Mouse (Mus musculus): ENCODE data around the gene Ptrhd1.
"Not testable (repeated sequence)": the region's sequence is repeated elsewhere in the genome, so short reads cannot be mapped to it uniquely, and the experiment has no call there.

The Ptrhd1 gene

DNA sequence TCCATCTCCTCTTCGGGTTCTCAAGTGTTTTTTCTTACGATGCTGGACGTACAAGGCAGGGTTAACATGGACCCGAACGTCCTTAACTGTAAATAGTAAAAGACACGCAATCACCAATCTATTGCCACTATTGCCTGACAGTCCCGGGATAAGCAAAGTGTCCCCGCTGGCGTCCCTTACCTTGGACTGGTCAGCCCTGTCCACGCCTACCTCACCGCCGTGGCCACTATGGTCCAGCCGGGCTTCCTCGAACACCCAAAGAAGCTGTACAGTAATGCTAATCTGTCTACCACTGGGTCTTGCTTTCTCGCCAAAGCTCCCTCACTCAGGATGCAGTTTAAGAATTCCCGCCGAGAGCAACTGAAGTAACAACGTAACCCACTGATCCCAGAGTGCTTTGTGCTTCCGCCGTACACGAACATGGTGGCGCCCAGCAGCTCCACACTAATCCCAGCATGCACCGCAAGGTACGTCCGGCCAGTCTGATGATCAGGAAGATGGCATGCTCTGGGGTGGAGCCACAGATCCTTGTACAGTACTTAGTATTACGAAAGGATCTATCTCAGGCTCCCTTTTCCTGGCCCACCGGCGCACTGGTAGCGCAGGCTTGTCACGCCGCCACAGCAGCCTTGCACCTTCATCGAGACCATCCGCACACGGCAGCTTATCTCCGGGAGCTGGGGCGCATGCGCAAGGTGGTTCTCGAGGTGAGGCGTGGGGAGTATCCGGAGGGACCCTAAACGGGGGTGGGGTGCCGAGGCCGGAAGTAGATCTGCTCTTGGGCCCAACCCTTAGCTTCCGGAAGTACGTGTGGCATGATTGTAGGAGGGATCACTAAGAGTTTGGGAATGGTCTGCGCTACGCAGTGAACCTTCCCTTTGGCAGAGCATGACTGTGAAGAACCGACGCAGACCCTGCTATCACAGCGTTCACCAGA lies at the start of gene Ptrhd1, which contains the start of gene Cenpo:
Ptrhd1 (plus strand) TSS at position 456 of the 937 bp plus-strand sequence.
Cenpo (minus strand) TSS at position 723 of the 937 bp plus-strand sequence.
- DNase-seq (ENCODE audit: low spot score), result peak; percentile 92

DNA sequence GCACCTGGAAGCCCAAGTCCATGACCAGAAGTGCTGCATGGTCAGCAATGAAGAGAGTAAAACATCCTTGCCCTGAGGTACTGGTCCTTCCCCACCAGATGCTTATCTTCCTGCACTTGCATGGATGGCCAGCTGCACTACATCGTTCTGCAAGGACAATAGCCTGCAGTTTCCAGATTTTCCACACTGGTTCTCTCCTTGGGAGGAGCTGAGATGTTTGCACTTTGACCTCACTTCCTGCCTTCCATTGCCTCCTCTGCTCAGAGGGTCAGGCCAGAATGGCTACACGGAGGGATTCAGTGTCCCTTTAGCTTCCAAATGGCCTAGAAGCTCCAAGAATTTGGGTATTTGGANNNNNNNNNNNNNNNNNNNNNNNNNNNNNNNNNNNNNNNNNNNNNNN lies 49.2 kb upstream of the Ptrhd1 start:
- DNase-seq (ENCODE audit: low spot score), result no peak

DNA sequence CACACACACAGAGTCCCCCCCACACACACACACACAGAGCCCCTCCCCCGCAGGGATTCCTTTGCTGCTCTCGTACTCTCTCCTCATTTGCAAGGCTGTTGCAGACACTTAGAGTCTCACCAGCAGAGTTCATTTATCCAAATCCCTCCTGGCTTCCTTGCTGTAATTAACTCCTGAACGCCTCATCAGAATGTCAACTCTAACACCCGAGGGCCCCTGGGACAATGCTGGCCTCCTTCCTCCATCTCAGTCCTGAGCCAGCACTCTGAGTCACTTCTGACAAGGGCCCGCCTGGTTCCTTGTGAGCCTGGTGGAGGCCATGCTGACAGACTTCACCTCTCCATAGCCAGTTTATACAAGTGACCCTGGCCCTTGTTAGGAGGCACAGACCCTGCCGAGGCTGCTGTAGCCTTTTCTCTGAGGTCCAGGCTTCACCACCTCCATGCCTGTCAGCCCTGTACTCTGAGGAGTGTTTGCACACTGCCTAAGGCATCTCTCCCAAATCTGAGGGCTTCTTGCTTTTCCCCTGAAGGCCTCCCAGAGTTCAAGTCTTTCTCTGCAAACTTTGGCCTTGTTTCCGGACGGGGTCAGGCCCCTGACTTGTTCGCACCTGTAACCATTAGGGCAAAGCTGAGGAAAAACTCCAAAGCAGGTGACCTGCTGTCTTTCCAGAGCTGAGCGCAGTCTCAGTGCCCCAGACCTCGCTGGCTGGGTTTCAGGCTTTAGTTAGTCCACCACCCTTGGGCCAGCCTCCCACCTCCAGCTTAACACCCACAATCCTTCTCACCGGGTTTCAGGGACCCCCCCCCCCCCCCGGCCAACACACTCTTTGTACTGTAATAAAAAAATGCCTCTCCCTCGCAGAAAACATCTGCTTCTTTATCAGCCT lies 45.4 kb upstream of the Ptrhd1 start:
- no peak for DNase-seq (ENCODE audit: low spot score)

- no peak for DNase-seq (ENCODE audit: low spot score)
Measured at GRCm38 (mm10) chr12:4189060-4189447, 44.8 kb upstream of the Ptrhd1 start.

DNA sequence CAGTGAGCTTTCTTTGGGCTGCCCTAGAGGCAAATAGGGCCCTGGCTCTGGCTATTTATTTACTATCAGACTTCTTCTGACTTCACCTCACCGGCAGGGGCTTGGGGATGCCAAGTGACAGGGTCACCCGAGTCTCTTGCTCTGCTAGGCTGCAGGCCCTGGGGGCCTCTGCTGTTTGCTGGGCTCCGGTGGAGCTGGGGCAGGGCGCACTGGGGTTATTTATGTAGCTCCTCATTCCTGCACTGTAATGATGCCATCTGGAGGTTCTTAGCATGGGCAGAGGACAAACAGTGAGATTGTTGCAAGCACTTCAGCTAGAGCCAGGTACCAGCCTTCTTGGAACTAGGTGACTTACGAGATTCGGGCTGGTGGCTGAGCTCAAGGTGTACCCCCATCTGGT lies 41.3 kb upstream of the Ptrhd1 start:
- DNase-seq (ENCODE audit: low spot score), result no peak

DNA sequence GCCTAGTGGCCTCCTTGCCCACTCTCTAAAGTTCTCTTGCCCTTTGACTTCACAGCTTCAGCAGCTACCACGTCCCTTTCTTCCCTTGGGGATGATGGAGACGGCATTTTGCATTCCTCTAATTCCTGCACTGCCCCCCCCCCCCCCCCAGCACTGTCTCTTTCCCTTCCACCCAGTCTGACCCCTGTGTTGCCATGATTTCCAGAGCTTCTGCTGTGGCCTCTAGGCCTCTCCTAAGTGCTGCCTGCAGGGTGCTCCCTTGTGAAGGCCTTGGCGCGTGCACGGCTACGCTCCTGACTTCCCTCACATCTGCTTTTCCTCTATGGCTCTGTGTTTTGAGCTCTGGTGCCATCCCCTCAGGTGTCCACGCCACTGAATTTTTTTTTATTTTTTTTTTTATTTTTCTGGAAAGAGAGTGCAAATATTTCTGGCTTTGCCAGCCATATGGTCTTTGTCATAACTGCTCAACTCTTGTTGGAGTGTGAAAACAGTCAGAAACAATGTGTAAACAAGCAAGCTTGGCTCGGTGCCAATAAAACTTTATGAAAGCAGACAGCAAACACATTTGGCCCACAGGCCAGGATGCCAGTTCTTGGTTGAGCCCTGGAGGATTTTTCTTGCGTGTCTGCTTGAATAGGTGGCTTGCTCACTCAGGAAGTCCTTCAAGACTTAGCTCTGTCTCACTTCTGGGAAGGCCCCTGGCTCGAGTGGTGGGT lies 40.6 kb upstream of the Ptrhd1 start:
- no peak for DNase-seq (ENCODE audit: low spot score)

DNA sequence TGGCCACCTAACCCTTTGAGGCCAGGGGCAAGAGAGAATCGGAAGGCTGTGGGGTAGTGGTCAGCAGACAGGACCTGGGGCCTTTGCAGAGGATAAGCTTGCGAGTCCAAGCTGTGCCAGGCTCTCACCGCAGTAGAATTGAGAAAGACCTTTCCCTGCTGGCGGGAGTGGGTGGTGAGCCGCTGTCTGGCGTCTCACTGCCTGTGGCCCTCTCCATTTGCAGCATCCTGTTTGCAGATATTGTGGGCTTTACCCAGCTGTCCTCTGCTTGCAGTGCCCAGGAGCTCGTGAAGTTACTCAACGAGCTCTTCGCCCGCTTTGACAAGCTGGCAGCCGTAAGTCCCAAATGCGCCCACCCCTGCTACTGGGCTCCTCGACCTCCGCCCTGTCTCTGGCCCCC lies 39.2 kb upstream of the Ptrhd1 start:
- no peak for DNase-seq (ENCODE audit: low spot score)

GRCm38 (mm10) chr12:4198702-4199101 lies 35.1 kb upstream of the Ptrhd1 start:
- DNase-seq (ENCODE audit: low spot score), result no peak

- no peak for DNase-seq (ENCODE audit: low spot score)
Measured at GRCm38 (mm10) chr12:4199271-4199670, 34.6 kb upstream of the Ptrhd1 start.

- DNase-seq (ENCODE audit: low spot score), result no peak
Measured at GRCm38 (mm10) chr12:4201454-4202200, 32.2 kb upstream of the Ptrhd1 start.

DNA sequence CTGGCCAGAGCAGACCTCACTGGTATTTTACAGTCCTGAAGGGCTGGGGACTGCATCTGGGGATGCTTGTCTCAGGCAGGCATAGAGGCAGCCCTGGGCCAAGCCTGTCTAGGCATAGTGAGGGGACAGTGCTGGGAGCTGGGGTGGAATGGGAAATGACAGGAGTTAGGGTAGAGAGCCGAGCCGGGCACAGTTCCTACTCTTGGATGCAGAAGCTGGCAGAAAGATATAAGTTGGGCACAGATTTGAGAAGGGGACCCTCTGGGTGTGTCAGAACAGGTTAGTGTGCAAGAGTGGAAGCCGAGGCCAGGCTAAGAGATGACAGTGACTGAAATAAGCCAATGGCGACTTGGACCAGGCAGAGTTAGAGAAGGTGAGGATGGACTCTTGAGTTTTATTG lies 31.6 kb upstream of the Ptrhd1 start:
- DNase-seq (ENCODE audit: low spot score), result no peak

- DNase-seq (ENCODE audit: low spot score), result no peak
Measured at GRCm38 (mm10) chr12:4206106-4206505, 27.7 kb upstream of the Ptrhd1 start.

DNA sequence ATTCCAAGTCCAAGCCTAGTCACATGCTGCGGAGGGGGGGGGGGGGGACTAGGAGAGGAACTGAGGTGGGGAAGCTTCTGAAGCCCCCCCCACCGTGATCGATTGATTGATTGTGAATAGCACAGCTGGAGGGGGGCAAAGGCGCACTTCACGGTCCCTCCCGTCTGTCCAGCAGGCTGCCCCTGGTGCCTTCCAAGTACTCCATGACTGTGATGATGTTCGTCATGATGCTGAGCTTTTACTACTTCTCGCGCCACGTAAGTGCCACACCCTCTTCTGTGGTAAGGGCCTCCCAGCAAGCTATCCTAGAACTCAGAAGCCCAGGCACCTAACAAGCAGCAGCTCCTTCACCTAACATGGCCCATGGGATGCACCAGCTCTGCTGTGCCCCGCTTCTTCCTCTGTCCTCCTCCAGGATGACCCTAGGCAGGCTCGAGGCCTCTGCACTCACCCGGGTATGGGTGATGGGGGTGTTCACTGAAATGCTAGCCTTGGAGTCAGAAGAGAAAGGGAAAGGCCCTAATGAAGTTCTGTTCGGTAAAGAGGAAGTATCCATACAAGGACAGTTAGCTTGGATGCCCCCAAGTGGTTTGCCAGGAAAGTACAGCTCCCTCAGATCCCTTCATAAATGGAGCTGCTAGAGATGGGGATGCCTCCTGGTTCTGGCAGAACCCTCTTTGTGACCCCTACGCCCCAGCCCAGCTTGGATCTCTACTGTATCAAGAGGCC lies 25.3 kb upstream of the Ptrhd1 start:
- no peak for DNase-seq (ENCODE audit: low spot score)

GRCm38 (mm10) chr12:4209196-4209595 lies 24.6 kb upstream of the Ptrhd1 start:
- DNase-seq (ENCODE audit: low spot score), result no peak

DNA sequence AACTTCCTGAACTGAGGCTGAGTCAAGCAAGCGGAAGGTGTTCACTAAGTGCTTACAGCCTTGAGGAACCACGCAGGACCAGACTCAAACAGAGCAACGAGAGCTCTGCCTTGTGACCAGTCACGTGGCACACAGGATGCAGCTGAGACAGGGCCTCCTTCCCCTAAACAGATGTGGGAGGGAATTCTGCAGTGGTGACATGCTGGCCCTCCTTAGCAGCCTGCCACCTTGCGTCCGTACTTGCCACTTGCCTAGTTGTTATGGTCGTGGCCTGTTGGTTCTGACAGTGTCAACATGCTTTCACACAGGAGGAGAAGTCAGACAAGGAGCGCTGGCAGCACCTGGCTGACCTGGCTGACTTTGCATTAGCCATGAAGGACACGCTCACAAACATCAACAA lies 22.7 kb upstream of the Ptrhd1 start:
- DNase-seq (ENCODE audit: low spot score), result peak; percentile 21

DNA sequence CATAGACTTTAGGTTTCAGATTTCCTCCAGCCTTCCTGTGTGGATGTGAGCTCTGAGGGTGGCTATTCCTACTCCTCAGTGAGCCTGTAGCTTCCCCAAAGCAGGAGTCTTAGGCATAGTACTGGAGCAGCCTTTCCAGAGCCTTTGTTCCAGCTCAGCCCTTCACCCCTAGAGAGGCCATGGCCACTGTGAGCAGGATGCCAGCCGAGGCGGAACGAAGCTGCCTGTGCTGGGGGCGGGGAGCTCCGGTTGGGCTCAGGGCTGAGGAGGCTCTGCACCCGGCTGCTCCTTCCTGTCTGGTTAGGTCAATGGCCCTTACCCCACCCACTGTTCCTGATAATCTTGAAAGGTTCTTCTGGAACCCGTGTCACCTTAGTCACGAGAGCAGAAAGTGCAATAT lies 20.9 kb upstream of the Ptrhd1 start:
- DNase-seq (ENCODE audit: low spot score), result no peak

GRCm38 (mm10) chr12:4230156-4230555 lies 3.7 kb upstream of the Ptrhd1 start:
- DNase-seq (ENCODE audit: low spot score), result no peak

- DNase-seq (ENCODE audit: low spot score), result no peak
Measured at GRCm38 (mm10) chr12:4232777-4233176, 1.1 kb upstream of the Ptrhd1 start.

DNA sequence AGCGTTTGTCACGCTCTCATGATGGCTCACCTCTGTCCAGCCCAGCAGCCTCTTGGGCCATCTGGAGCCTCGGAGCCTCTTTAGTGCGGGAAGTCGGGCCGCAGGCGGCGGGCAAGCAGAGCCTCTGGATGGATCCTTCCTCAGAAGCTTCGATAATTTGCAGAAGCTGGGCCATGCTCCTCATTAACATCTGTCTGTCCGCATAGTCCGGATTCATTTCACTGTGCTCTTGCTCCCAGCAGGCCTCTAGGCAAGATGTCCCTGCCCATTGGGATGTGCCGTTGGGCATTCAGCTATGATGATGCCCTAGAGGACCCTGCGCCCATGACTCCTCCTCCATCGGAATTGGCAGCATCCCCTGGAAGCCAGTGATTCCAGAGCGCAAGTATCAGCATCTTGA lies 3.7 kb downstream of the Ptrhd1 start:
- no peak for DNase-seq (ENCODE audit: low spot score)

DNA sequence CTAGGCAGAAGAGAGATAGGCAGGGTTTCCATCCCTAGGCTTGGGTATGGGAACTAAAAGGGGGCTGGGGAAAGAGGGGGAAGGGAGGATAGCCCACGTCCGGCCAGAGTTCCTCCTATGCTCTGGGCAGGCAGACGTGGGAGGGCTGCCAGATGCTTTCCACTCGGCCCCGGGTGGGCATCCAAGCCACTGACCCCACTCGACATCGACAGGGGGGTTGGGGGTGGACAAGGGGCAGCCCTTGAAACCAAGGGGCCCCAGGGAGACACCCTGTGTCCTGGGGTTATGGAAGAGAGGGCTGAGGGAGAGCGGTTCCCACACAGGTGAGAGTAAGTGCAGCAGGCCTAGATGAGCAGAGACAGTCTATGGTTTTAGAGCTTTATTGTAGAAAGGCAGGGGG lies 6.5 kb downstream of the Ptrhd1 start:
- not testable (repeated sequence) for DNase-seq (ENCODE audit: low spot score)

DNA sequence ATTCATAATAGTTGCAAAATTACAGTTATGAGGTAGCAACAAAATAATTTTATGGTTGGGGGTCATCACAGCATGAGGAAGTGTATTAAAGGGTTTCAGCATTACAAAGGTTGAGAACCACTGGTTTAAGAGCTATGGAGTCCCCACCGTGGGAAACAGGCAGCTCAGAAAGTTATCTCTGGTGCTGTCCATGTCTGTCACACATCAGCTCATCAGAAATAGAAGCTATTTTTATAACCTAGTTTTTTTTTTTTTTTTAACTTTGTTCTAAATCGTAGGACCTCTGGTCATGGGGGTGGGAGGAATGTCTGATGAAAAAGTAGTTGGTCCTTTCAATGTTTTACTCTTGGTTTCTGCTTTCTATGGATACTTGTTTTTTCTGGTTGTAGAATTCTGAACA lies 10.0 kb downstream of the Ptrhd1 start:
- no peak for DNase-seq (ENCODE audit: low spot score)

All from spleen, adult 12 weeks (tissue).